Mouse (Mus musculus): Measurements from ENCODE around the gene Egfem1. TPM values are rescaled to one million over a fixed set of nuclear protein-coding genes. Genes with fewer than 3 reads are reported as not detected.

The Egfem1 gene
- polyA plus RNA-seq, 1 experiment from 2014 or later, result 0.99 TPM

DNA sequence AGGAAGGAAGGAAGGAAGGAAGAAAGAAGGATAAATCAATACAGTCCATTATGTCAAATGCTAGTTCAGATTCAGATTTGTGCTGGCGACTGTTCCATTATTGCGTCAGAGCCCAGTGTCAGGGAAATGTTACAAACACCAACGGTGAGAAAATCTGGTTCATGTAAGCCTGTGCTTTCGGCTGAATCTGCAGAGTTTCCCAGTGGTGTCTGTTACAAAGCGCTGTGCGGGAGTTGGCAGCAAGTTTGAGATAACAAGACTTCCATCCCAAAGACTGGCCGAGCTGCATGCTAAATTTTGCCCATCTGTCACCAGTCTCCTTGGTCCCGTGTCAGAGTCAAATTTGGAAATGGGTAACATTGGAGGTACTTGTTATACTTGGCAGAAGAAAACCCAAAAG, 118.8 kb downstream of the Egfem1 start:
- H3K4me1 ChIP-seq (replicated peaks; ENCODE audit: control insufficient read depth, insufficient read depth, low read length), result no peaks in the 10 kb centered on the region
- DNase-seq (ENCODE audit: low spot score) (no peak), ATAC-seq (replicated peaks; ENCODE audit: low FRiP score, low TSS enrichment, low read depth) (no peak)
- H3K27me3 ChIP-seq (replicated peaks; ENCODE audit: control insufficient read depth, insufficient read depth, low read length), result no peaks in the 10 kb centered on the region
- no peaks in the 10 kb centered on the region for H3K9me3 ChIP-seq (ENCODE audit: control insufficient read depth, low read length)
- H3K27ac ChIP-seq (ENCODE audit: low read depth), result no peak overlapping the region
- no peak overlapping the region for H3K4me2 ChIP-seq (ENCODE audit: low read length)
- H3K36me3 ChIP-seq (ENCODE audit: control insufficient read depth, insufficient read depth, low read length), result no peaks in the 10 kb centered on the region
- 52% methylated on average over 8 of the region's 8 CpGs for WGBS
- H3K9ac ChIP-seq (ENCODE audit: low read length), result no peak overlapping the region
- H3K4me3 ChIP-seq (ENCODE audit: low read depth, low read length), result no peak overlapping the region

DNA sequence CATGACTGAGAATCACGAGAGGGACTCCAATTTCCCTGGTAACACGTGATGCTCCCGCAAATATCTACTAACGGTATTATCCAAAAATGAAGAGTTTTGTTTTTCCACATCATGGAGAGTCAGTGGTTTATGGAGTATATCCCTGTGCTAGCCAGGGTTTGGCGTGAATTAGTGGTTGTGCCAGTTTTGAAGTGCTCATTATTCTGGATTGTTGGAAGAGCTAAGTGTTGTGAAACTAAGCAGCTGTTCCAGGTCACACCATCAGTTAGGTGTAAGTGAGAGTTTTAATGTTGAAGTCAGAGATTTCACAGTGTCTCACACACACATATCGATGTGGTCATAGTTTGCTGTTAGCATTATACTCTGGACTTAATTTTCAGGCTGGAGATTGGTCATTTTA, 120.7 kb downstream of the Egfem1 start:
- Histone ChIP-seq H3K4me1 (replicated peaks; ENCODE audit: control insufficient read depth, insufficient read depth, low read length) (no peaks in the 10 kb centered on the region), H3K9ac (ENCODE audit: low read length) (no peak overlapping the region), H3K36me3 (ENCODE audit: control insufficient read depth, insufficient read depth, low read length) (no peaks in the 10 kb centered on the region), H3K4me2 (ENCODE audit: low read length) (no peak overlapping the region), H3K9me3 (ENCODE audit: control insufficient read depth, low read length) (no peaks in the 10 kb centered on the region), H3K27me3 (replicated peaks; ENCODE audit: control insufficient read depth, insufficient read depth, low read length) (no peaks in the 10 kb centered on the region), H3K27ac (ENCODE audit: low read depth) (no peak overlapping the region), H3K4me3 (ENCODE audit: low read depth, low read length) (no peak overlapping the region)
- DNase-seq (ENCODE audit: low spot score) (no peak), ATAC-seq (replicated peaks; ENCODE audit: low FRiP score, low TSS enrichment, low read depth) (no peak)
- WGBS, result 90% methylated on average over 6 of the region's 6 CpGs

DNA sequence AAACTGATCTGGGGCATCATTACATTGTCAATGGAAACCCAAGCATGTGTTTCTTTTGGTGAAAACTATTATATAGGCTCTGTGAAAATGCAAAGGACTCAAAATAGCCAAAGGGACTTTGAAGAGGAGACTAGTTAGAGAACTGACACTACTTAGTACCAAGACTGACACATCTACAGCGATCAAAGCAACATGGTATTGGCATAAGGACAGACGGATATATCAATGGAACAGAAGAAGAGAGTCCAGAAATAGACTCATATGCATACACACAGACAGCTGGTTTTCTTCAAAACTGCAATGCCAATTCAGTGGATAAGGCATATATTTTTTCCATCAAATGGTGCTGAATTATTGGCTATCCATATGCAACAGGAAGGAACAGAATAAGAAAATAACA, 140.6 kb downstream of the Egfem1 start:
- Histone ChIP-seq H3K27me3 (replicated peaks; ENCODE audit: control insufficient read depth, insufficient read depth, low read length) (no peaks in the 10 kb centered on the region), H3K4me3 (ENCODE audit: low read depth, low read length) (no peak overlapping the region)
- no peak for DNase-seq (ENCODE audit: low spot score)

GRCm38 (mm10) chr3:29229712-29230111, 147.9 kb downstream of the Egfem1 start:
- no peak for ATAC-seq (replicated peaks; ENCODE audit: low FRiP score, low TSS enrichment, low read depth)

More for the DNA sequence above, 140.6 kb downstream of the Egfem1 start:
- Histone ChIP-seq H3K27ac (ENCODE audit: low read depth) (no peak overlapping the region), H3K9ac (ENCODE audit: low read length) (no peak overlapping the region), H3K9me3 (ENCODE audit: control insufficient read depth, low read length) (no peaks in the 10 kb centered on the region), H3K4me2 (ENCODE audit: low read length) (no peak overlapping the region), H3K36me3 (ENCODE audit: control insufficient read depth, insufficient read depth, low read length) (no peaks in the 10 kb centered on the region), H3K4me1 (replicated peaks; ENCODE audit: control insufficient read depth, insufficient read depth, low read length) (no peaks in the 10 kb centered on the region)
- WGBS, result 84% methylated on average over 2 of the region's 2 CpGs
- no peak for ATAC-seq (replicated peaks; ENCODE audit: low FRiP score, low TSS enrichment, low read depth)

GRCm38 (mm10) chr3:29235477-29235876, 153.7 kb downstream of the Egfem1 start:
- DNase-seq (ENCODE audit: low spot score) (no peak), ATAC-seq (replicated peaks; ENCODE audit: low FRiP score, low TSS enrichment, low read depth) (no peak)
- no peak overlapping the region for H3K4me2 ChIP-seq (ENCODE audit: low read length)
- H3K36me3 ChIP-seq (ENCODE audit: control insufficient read depth, insufficient read depth, low read length), result no peaks in the 10 kb centered on the region
- H3K9ac ChIP-seq (ENCODE audit: low read length), result no peak overlapping the region
- no peaks in the 10 kb centered on the region for H3K9me3 ChIP-seq (ENCODE audit: control insufficient read depth, low read length)
- H3K4me3 ChIP-seq (ENCODE audit: low read depth, low read length), result no peak overlapping the region
- WGBS, result 40% methylated on average over 4 of the region's 4 CpGs
- no peaks in the 10 kb centered on the region for H3K4me1 ChIP-seq (replicated peaks; ENCODE audit: control insufficient read depth, insufficient read depth, low read length)
- no peak overlapping the region for H3K27ac ChIP-seq (ENCODE audit: low read depth)
- no peaks in the 10 kb centered on the region for H3K27me3 ChIP-seq (replicated peaks; ENCODE audit: control insufficient read depth, insufficient read depth, low read length)

More at GRCm38 (mm10) chr3:29229712-29230111, 147.9 kb downstream of the Egfem1 start:
- no peak overlapping the region for H3K4me3 ChIP-seq (ENCODE audit: low read depth, low read length)
- no peaks in the 10 kb centered on the region for H3K4me1 ChIP-seq (replicated peaks; ENCODE audit: control insufficient read depth, insufficient read depth, low read length)
- 53% methylated on average over 2 of the region's 2 CpGs for WGBS
- no peak for DNase-seq (ENCODE audit: low spot score)
- no peaks in the 10 kb centered on the region for H3K9me3 ChIP-seq (ENCODE audit: control insufficient read depth, low read length)
- H3K9ac ChIP-seq (ENCODE audit: low read length), result no peak overlapping the region
- H3K36me3 ChIP-seq (ENCODE audit: control insufficient read depth, insufficient read depth, low read length), result no peaks in the 10 kb centered on the region
- H3K4me2 ChIP-seq (ENCODE audit: low read length), result no peak overlapping the region
- H3K27me3 ChIP-seq (replicated peaks; ENCODE audit: control insufficient read depth, insufficient read depth, low read length), result no peaks in the 10 kb centered on the region
- no peak overlapping the region for H3K27ac ChIP-seq (ENCODE audit: low read depth)

- Histone ChIP-seq H3K27ac (ENCODE audit: low read depth) (no peak overlapping the region), H3K4me2 (ENCODE audit: low read length) (no peak overlapping the region), H3K36me3 (ENCODE audit: control insufficient read depth, insufficient read depth, low read length) (no peaks in the 10 kb centered on the region), H3K4me1 (replicated peaks; ENCODE audit: control insufficient read depth, insufficient read depth, low read length) (no peaks in the 10 kb centered on the region), H3K27me3 (replicated peaks; ENCODE audit: control insufficient read depth, insufficient read depth, low read length) (no peaks in the 10 kb centered on the region), H3K9me3 (ENCODE audit: control insufficient read depth, low read length) (no peaks in the 10 kb centered on the region), H3K4me3 (ENCODE audit: low read depth, low read length) (no peak overlapping the region), H3K9ac (ENCODE audit: low read length) (no peak overlapping the region)
- DNase-seq (ENCODE audit: low spot score) (no peak), ATAC-seq (replicated peaks; ENCODE audit: low FRiP score, low TSS enrichment, low read depth) (no peak)
- 86% methylated on average over 5 of the region's 5 CpGs for WGBS
Measured at GRCm38 (mm10) chr3:29236517-29236916, 154.7 kb downstream of the Egfem1 start.

DNA sequence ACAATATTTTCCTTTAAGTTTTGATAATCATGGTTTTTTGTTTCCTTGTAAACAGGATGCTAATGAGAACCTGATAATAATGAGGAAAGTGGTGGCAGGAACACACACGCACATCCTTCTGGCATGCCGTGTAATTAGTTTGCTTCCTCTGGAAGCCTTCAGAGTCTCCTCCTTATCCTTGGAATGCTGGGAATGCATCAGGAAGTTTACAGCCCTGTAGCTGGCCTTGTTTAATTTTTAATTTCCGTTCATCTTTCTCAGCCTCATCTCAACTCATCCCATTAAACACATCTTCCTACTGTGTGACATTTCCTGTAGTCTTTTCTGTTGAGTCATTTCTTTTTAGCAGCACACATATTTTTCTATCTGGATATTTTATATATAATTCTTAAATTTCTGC, 161.8 kb downstream of the Egfem1 start:
- ATAC-seq (replicated peaks; ENCODE audit: low FRiP score, low TSS enrichment, low read depth) (no peak), DNase-seq (ENCODE audit: low spot score) (no peak)
- no peaks in the 10 kb centered on the region for H3K27me3 ChIP-seq (replicated peaks; ENCODE audit: control insufficient read depth, insufficient read depth, low read length)
- no peaks in the 10 kb centered on the region for H3K4me1 ChIP-seq (replicated peaks; ENCODE audit: control insufficient read depth, insufficient read depth, low read length)
- H3K9ac ChIP-seq (ENCODE audit: low read length), result no peak overlapping the region
- no peak overlapping the region for H3K4me2 ChIP-seq (ENCODE audit: low read length)
- WGBS, result 2% methylated on average over 3 of the region's 3 CpGs
- no peak overlapping the region for H3K27ac ChIP-seq (ENCODE audit: low read depth)
- no peaks in the 10 kb centered on the region for H3K9me3 ChIP-seq (ENCODE audit: control insufficient read depth, low read length)
- no peak overlapping the region for H3K4me3 ChIP-seq (ENCODE audit: low read depth, low read length)
- H3K36me3 ChIP-seq (ENCODE audit: control insufficient read depth, insufficient read depth, low read length), result no peaks in the 10 kb centered on the region

GRCm38 (mm10) chr3:29291633-29292032, 209.8 kb downstream of the Egfem1 start:
- no peak overlapping the region for H3K4me2 ChIP-seq (ENCODE audit: low read length)
- 88% methylated on average over 4 of the region's 4 CpGs for WGBS
- H3K4me1 ChIP-seq (replicated peaks; ENCODE audit: control insufficient read depth, insufficient read depth, low read length), result no peaks in the 10 kb centered on the region

DNA sequence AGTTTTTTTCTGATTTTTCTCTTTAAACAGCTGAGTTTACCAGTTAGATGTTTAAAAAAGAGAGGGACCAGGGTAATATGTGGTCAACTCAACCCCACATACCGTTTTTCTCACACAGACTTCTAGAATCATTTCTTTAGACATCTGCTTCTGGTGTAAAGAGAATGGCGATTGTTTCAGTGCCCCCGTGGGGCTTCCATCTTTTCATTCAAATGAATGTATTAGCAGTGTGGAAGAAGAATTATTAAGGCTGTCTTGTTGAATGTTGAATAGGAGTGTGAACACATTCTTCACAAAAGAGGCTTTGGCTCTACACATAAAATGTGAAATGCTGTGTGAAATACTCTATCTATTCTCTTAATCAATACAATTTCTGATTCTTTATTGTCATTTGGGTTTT, 210.4 kb downstream of the Egfem1 start:
- ATAC-seq (replicated peaks; ENCODE audit: low FRiP score, low TSS enrichment, low read depth), result no peak
- H3K9me3 ChIP-seq (ENCODE audit: control insufficient read depth, low read length), result no peaks in the 10 kb centered on the region
- WGBS, result 76% methylated on average over 3 of the region's 3 CpGs

More at GRCm38 (mm10) chr3:29291633-29292032, 209.8 kb downstream of the Egfem1 start:
- Histone ChIP-seq H3K27me3 (replicated peaks; ENCODE audit: control insufficient read depth, insufficient read depth, low read length) (no peaks in the 10 kb centered on the region), H3K27ac (ENCODE audit: low read depth) (no peak overlapping the region), H3K36me3 (ENCODE audit: control insufficient read depth, insufficient read depth, low read length) (no peaks in the 10 kb centered on the region), H3K9ac (ENCODE audit: low read length) (no peak overlapping the region), H3K4me3 (ENCODE audit: low read depth, low read length) (no peak overlapping the region), H3K9me3 (ENCODE audit: control insufficient read depth, low read length) (no peaks in the 10 kb centered on the region)
- ATAC-seq (replicated peaks; ENCODE audit: low FRiP score, low TSS enrichment, low read depth), result no peak
- DNase-seq (ENCODE audit: low spot score), result no peak

More for the DNA sequence above, 210.4 kb downstream of the Egfem1 start:
- no peaks in the 10 kb centered on the region for H3K27me3 ChIP-seq (replicated peaks; ENCODE audit: control insufficient read depth, insufficient read depth, low read length)
- H3K4me2 ChIP-seq (ENCODE audit: low read length), result no peak overlapping the region
- no peak overlapping the region for H3K4me3 ChIP-seq (ENCODE audit: low read depth, low read length)
- H3K9ac ChIP-seq (ENCODE audit: low read length), result no peak overlapping the region
- no peaks in the 10 kb centered on the region for H3K4me1 ChIP-seq (replicated peaks; ENCODE audit: control insufficient read depth, insufficient read depth, low read length)
- H3K27ac ChIP-seq (ENCODE audit: low read depth), result no peak overlapping the region
- DNase-seq (ENCODE audit: low spot score), result no peak
- H3K36me3 ChIP-seq (ENCODE audit: control insufficient read depth, insufficient read depth, low read length), result no peaks in the 10 kb centered on the region
